Mouse (Mus musculus) left cerebral cortex, postnatal 4 days (tissue): ENCODE results near the gene Mprip. TPM values are rescaled to one million over a fixed set of nuclear protein-coding genes. Genes with fewer than 3 reads are reported as not detected.
A peak's percentile ranks its signal among the peaks of the same experiment; 100 is the strongest.

Experiments
- DNase-seq: peaks from one replicate; pipeline ENCODE4 v3.0.0-alpha.2; 2022
- intact Hi-C: fragments of 180-260 bp; cut with DNase I; formaldehyde crosslinking; loops from one replicate; pipeline ENCODE4 v1.15.1; 2025
- total RNA-seq, 2 experiments: library from RNA; stranded (reverse); gene quantifications; 2 replicates each; pipeline ENCODE4 v1.2.3; 2021

Gene Mprip
- total RNA-seq, 2 experiments from 2014 or later: 270 to 281 TPM

DNA sequence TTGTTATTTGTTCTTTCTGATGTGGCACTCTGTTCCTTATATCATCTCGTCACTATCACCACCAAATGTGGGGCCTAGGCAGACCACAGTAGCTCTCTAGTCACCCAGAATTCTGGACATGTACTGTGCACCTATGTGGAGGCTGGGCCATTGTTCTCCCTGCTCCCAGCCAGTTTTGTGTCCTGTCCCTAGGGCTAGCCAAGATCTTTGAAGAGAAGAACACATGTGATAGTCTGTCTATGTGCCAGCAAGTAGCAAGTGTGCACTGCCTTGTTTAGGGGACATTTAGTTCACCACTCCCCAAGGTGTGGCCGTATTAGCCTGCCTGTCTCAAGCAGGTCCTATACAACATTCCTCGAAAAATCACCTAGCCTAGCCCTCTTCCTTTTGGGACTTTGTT, 87.9 kb downstream of the Mprip start:
- DNase-seq: no peak
- intact Hi-C loops: loop anchor here (10.0 kb wide), 1 partner anchor 224 kb away; the partner anchor contains the start of gene Zkscan17

DNA sequence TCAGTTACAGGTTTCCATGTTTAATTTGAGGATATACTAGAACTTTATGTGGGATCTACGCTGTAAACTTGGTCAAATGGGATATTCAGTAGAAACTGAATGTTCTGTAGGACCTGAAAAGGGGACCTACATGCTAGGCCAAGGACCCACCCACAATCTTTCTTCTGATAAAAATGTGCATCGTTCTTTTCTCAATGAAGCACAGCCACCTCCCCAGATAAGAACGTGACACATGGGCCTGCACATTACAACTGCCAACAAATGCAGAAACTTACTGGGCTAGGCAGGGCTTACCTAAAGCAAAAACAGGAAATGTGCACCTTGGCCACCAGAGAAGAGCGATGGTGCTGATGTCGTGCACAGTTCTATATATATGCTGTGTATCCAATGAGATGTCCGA, 93.4 kb downstream of the Mprip start:
- DNase-seq: no peak
- intact Hi-C loops: no loop called here

DNA sequence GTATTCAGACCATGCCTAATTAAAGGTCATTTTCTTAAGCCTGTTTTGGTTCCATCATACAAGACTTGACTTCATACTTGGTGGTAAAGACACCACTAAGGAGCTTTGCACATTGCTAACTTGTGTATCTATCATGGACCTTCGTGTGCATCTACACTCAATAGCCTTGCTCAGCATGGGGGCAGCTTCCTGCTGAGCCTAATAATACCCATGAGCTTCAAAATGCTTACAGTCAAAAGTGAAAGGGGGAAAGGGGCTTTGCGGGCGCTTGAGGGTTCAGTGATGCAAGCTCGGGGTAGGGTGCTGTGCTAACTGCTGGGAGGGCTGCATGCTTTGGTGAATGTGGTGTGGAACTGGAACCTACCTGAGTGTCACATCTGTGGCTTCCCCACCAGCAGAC, 95.2 kb downstream of the Mprip start:
- intact Hi-C loops: no loop called here
- DNase-seq: no peak

DNA sequence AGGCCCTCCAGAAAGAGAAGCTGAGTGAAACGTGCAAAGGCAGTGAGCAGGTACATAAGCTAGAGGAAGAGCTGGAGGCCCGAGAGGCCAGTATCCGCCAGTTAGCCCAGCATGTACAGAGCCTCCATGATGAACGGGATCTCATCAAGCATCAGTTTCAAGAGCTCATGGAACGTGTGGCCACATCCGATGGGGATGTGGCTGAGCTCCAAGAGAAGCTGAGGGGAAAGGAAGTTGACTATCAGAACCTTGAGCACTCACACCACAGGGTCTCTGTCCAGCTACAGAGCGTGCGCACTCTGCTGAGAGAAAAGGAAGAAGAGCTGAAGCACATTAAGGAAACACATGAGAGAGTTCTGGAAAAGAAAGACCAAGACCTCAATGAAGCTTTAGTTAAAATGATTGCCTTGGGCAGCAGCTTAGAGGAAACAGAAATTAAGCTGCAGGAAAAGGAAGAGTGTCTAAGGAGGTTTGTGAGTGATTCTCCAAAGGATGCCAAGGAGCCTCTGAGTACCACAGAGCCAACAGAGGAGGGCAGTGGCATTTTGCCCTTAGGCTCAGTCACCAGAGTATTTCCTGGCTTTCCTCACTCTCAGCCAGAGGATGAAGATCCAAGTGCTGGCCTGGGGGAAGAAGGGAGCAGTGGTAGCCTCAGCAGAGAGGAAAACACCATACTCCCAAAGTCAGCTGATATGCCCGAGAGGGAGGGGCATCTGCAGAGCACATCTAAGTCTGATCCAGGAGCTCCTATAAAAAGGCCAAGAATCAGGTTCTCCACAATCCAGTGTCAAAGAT, 97.3 kb downstream of the Mprip start:
- intact Hi-C loops: no loop called here
- DNase-seq: no peak

DNA sequence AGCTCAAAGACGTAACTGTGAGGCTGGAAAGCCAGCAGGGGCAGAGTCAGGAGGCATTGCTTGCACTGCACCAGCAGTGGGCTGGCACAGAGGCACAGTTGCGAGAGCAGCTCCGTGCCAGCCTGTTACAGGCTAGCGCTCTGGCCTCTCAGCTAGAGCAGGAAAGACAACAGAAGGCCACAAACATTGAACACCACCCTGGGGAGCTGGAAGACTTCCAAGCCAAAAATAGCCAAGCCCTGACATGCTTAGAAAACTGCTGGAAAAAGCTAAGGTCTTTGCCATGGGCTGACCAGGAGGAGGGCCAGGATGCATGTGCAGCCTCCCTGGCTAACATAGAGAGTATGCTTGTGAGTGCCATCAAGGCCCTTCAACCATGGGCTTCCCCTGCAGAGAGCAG, 98.1 kb downstream of the Mprip start:
- DNase-seq: peak; percentile 92
- intact Hi-C loops: no loop called here

DNA sequence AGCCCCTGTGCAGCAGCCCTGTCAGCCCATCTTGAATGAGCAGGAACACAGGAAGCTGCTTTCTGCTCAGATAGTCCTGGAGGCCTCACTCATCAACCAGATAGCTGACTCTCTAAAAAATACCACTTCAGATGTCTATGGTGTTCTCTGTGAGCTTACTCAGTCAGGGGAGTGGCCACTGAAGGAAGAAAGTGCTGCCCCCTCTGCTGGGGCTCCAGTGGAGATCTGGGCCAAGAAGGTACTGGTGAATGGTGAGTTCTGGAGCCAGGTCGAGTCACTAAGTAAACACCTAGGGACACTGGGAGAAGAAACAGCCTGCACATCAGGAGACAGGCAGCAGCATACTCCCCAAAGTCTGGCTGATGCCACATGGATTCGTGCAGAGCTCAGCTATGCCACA, 98.5 kb downstream of the Mprip start:
- DNase-seq: no peak
- intact Hi-C loops: loop anchor here (10.0 kb wide), 1 partner anchor 65 kb away; no protein-coding TSS in a partner anchor

DNA sequence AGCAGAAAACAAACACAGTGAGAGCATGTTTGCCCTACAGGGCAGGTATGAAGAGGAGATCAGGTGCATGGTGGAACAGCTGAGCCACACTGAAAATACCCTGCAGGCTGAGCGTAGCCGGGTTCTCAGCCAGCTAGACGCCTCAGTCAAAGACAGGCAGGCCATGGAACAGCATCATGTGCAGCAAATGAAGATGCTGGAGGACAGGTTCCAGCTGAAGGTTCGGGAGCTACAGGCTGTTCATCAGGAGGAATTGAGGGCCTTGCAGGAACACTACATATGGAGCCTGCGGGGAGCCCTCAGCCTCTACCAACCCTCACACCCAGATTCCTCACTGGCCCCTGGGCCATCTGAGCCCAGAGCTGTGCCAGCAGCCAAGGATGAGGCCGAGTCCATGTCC, 99.7 kb downstream of the Mprip start:
- intact Hi-C loops: loop anchor here (10.0 kb wide), 1 partner anchor 64 kb away; no protein-coding TSS in a partner anchor
- no peak for DNase-seq

DNA sequence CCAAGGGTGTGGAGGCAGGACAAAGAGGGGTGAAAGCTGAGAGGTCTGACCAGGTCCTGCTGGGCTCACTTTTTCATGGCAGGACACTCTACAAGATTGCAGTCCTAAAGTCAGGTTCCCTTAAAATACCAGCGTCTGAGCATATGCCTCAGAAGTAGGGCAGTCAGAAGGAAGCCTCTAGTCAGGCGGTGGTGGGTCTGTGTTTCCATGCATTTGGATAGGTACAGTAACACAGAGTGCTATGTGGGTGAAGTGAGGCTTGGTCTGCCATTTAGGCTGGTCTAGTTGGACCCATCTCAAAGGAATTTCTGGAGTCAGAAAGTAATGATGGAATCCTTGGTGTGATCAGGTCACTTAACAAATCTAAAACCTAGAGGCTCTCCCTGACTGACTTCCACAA, 108.2 kb downstream of the Mprip start:
- intact Hi-C loops: loop anchor here (10.0 kb wide), 1 partner anchor 55 kb away; no protein-coding TSS in a partner anchor
- DNase-seq: no peak

DNA sequence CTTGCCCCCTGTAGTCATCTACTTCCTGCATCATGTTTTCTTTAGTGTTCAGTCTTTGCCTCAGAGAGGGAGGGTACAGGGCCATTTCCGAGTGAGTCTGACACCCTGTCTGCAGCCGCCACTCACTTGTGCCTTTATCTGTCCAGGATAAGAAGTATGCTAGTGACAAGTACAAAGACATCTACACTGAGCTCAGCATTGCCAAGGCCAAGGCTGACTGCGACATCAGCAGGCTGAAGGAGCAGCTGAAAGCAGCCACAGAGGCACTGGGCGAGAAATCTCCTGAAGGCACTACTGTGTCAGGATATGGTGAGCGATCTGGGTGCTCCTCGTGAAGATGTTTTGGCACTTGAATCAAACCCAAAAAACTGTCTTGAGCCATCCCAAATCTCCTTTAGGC, 108.6 kb downstream of the Mprip start:
- intact Hi-C loops: loop anchor here (10.0 kb wide), 1 partner anchor 55 kb away; no protein-coding TSS in a partner anchor
- no peak for DNase-seq

DNA sequence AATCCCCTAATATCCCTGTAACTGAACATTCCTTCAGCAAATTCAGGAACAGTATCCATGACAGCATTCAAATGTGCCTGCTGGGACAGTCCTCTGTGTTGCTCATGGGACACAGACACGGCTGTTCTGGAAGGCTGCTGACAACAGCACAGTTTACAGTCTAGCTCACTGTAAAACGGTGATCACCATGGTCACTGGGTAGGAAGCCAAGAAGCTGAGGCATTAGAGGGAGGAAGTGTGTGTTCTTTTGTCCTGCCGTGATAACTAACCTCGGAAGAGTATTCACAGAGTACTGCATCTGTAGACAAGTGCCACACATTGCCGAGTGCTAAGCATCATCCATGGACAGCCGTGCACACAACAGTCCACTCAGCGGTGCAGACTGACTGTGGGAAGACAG, 109.6 kb downstream of the Mprip start:
- DNase-seq: no peak
- intact Hi-C loops: no loop called here

DNA sequence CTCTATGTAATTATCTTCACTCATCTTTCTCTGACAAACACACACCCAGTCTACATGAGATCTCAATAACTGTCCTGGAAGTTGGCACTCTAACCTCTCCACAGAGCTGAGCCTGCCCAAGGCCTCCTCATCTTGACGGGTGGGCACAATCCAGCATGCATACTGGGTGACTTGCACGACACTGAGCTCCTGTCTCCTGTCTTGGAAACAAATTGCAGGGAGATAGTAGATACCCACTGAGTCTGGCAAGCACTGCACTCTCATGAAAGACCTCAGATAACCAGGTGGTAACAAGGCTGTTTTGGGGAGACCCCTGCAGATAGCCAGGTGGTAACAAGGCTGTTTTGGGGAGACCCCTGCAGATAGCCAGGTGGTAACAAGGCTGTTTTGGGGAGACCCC, 111.2 kb downstream of the Mprip start:
- DNase-seq: no peak
- intact Hi-C loops: no loop called here

DNA sequence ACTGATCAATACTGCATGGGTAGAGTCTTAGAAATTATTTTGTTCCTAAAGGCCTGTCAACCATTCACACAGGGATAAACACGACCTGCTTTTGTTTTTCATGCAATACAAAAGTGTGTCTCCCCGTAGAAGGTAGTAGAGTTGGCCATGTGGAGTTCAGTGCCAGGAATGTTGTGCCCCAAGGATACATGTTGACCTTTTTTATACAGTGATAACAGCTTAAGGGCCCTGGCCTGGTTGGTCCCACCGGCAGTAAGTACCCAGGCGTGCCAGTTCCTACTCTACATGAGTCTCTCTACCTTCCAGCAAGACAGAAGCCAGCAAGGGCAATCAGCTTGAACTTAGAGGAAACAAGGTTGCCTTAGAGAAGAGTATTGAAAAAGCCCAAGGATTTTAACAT, 111.8 kb downstream of the Mprip start:
- no peak for DNase-seq
- intact Hi-C loops: no loop called here

DNA sequence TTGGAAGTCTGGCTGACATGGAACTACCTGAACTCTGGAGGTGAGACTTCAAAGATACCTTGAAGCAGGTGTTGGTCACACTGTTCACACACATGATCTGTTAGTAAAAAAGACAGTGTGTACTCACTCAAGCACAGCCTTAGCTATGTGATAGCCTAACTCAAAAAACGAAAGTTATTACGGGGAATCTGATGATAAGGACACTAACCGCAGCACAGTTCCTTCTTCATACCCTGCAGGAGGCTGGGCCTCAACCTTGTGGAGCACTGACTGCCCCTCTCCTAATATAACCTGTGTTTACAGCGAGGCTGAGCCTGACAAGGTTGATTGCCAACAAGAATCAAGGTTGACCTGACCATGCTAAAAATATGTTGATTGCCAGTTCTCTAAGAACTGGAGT, 113.4 kb downstream of the Mprip start:
- intact Hi-C loops: no loop called here
- no peak for DNase-seq

DNA sequence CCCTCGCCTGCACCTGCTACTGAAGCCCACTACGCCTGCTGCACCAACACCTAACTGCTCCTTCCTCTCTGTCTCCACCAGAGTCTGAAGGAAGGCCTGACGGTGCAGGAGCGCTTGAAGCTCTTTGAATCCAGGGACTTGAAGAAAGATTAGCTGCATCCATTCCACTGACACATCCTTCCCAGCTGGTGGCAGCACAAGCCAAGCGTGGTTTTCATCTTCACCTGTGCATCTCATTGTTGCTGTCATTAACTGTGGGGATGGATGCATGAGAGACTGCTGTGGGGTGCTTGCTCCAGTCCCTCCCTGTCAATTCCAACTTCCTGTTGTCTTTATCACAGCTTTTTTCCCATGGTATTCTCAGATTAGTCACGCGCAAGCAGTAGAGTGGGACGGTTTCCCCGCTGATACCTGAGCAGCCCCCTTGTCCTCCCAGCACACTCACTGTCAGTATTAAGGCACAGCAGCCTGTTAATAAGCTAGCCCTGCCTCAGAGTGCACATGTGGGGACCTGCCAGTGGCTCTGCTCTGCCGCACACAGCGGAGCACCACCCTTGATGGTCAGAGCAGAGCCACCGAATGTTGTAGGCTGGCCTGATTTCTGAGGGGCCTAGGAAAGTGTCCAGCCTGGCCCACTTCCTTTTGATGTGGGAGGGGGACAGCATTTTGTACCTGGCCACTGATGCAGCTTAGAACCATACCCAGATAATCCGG, 114.5 kb downstream of the Mprip start:
- intact Hi-C loops: no loop called here
- DNase-seq: no peak

DNA sequence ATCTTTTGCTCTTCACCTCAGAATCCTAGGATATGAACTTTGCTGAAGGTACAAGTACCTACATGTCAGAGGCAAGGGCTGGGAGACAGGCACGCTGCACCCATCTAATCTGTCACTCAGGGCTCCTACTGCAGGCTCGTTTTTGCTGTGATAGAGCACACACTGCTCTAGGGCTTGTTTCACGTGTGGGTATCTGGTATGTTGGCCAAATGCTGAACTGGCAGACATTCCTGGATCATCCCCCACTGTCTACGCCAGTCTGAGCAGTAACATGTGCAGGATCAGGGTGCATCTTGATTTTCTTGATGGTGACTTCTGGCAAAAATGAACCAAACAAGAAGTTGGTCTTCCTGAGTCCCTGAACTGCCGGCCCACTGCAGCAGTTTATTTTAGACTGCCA, 116.2 kb downstream of the Mprip start:
- DNase-seq: no peak
- intact Hi-C loops: no loop called here

DNA sequence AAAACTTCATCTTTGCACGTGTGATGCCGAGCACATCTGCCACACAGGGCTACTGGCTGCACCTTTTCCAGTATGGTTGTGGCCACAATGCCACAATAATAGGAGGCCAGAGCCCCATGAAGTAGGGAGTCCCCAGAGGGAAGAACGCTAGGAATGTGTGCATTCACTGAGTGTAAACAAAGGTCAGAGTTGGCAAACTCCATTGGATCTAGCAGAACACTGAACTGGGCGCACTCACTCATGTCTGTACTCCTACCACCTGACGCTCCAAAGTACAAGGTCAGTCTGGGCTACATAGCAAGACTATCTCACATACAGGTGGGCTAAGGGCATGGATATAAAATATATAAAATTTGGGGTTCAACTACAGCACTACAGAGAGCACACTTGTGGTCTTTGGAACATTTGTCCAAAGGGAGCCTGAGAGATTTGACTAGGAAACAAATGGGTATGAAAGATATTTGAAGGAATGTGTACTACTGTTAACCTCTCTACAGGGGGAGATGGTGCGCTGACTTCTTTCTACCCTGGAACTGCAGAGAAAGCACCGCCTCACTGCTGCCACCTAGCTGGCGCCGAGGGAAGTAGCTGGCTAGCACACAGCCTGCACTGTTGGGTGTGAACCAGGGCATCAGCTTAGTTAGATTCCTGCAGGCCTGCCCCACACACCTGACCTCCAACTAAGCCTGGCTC, 117.2 kb downstream of the Mprip start:
- intact Hi-C loops: no loop called here
- DNase-seq: peak; percentile 80

DNA sequence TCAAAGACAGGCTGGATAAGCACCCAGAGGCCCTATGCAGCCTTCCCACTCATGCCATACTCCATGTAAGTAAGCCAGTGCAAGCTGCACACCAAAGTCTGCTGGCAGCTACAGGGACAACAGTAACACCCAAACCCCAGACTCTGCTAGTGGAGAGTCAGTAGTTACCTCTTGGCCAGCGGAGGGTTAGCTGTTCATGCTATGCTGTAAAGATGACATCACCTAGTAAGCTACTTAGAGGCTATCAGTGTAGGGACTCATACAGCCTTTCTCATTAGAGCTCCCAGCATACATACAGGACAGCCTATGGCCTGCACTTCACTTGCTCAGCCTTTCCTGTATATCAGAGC, 117.7 kb downstream of the Mprip start:
- intact Hi-C loops: no loop called here
- no peak for DNase-seq

DNA sequence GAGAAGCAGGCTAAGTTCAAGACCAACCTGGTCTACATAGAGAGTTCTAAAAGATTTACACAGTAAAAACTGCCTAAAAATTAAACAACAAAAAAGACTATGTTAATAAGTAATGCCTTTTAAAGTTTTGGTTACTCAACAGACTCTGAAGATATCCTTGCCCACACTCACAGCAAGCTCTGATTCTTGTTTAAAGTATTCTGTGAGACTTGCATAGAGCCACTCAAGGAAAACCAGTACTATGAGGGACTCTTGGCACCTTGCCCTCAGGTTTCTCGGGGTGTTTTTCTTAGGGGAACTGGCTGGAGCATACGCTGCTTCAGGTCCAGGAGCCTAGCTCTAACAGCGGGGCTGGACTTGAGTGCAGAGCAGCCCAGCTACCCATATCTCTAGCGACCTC, 118.3 kb downstream of the Mprip start:
- intact Hi-C loops: no loop called here
- DNase-seq: no peak

DNA sequence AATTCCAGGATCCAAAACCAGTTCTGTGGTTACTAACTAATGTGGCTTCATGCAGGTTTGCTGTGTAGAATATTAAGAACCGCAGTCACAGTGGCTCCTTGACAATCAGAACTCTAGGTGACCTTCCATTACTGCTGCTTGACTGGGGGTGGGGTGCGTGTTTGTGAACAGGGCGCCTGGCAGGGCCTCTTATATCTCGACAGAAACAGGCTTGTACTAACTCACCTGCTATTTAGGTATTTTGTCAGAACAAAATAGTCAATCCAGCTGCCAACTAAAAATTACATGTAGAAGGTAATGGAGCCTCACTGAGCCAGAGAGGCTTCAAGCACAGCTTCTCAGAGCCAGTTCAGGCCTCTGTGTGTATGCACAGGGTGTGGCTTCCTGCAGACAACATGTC, 119.1 kb downstream of the Mprip start:
- no peak for DNase-seq
- intact Hi-C loops: no loop called here

DNA sequence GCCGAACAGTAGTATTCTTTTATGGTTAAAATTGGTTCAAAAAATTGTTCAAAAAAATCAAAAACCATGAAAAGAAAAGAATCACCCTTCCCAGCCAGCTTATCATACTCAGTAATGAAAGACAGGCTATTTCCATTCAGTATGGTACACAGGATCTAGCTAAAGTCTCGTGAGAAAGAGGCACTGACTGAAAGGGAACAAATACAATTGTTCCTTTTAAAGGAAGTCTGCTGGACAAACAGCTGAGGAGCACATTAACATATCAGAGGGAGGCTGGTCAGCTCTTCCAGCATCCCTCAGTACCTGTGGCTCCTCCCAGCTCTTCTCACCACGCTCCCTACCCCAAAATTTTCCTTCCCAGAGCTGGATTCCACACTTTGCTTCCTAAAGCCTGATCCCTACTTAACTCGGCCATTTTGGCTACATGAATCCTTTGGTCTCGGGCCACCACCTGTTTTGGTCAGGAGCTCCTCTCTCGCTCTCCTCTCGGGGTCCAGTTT, 121.0 kb downstream of the Mprip start:
- DNase-seq: no peak
- intact Hi-C loops: no loop called here

DNA sequence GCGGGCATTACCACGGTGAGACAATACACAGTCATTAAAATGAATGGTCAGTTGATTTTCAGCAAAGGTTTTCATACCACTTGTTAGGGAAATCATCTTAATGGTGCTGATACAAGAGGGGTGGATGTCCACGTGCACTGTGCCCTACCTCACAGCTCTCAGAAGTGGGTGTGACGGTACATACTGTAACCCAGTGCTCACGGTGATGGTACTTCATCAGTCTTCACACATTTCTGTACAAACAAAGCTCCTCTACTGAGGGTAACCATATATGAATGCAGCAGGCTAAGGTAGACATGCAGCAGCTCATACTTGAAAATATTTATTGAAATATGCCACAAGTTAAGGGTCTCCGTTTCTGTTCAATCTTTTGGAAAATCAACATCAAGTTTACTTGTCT, 122.5 kb downstream of the Mprip start:
- DNase-seq: no peak
- intact Hi-C loops: no loop called here
